9 mouse cellular contexts compared by ENCODE assay signal in genomic region chr9:53594764-53595163, GRCm38 (mm10). TPM values are rescaled to one million over a fixed set of nuclear protein-coding genes. Genes with fewer than 3 reads are reported as not detected.
DNase-seq lines count a peak whose midpoint lies in the region; ATAC-seq lines count a peak whose summit lies in the region.
"Had no signal": no experiment of that assay in that cellular context is flagged by ENCODE, and none has a peak within 500 bp of the region (broad histone marks: within the 10 kb centered on the region; RNA-seq: fewer than 3 reads in every experiment).

No protein-coding gene starts in this region.

- 0 out of 2 replicates have a peak, but pooled peaks cover 7% of the 10 kb centered on the region for H3K36me3 ChIP-seq in liver, embryonic 11.5 days (ENCODE audit: control insufficient read depth, insufficient read depth, low read length)

- no peak overlapping the region for H3K4me2 ChIP-seq in liver, embryonic 11.5 days
- H3K4me2 ChIP-seq: heart, embryonic 13.5 days had no signal

- no peak overlapping the region for H3K27ac ChIP-seq in liver, embryonic 11.5 days (ENCODE audit: low read depth, low read length)
- H3K27ac ChIP-seq: heart, embryonic 13.5 days had no signal

- 8% methylated on average over 3 of the region's 3 CpGs for WGBS in liver, embryonic 11.5 days

- DNase-seq in layer of hippocampus, adult 11-12 months (ENCODE audit: low spot score), result peak; percentile 62
- DNase-seq in layer of hippocampus, adult 9-10 months (ENCODE audit: low spot score), result no peak
- peak; percentile 80 for DNase-seq in R1 (ENCODE audit: low read depth, low spot score)
- peak; percentile 71 to 82 for DNase-seq in heart, postnatal 36 days
- DNase-seq in liver, embryonic 11.5 days (ENCODE audit: low spot score), result peak; percentile 50
- DNase-seq in retina, adult 2 months (ENCODE audit: low read depth, low spot score), result peak; percentile 20
- DNase-seq in thymus, postnatal 36 days, result peak; percentile 65 to 71

- H3K9ac ChIP-seq in liver, embryonic 11.5 days (ENCODE audit: low read depth, low read length), result no peak overlapping the region
- H3K9ac ChIP-seq: heart, embryonic 13.5 days had no signal

- intact Hi-C loops in heart, postnatal 36 days (cut with DNase I), result loop anchor here (2.0 kb wide), 1 partner anchor 72 kb away; no protein-coding TSS in a partner anchor

- H3K4me3 ChIP-seq in liver, embryonic 11.5 days (ENCODE audit: low read depth, low read length), result no peak overlapping the region
- H3K4me3 ChIP-seq: heart, embryonic 13.5 days had no signal

- peak; percentile 93 for ATAC-seq in common myeloid progenitor, adult 5-6 weeks (replicated peaks; ENCODE audit: low read depth, poor library complexity, severe bottlenecking)
- ATAC-seq in liver, embryonic 11.5 days (replicated peaks; ENCODE audit: low FRiP score), result peak; percentile 60; the same call in 1 of the 2 replicates

- H3K27me3 ChIP-seq in liver, embryonic 11.5 days (replicated peaks; ENCODE audit: control insufficient read depth, insufficient read depth, low read length), result no peaks in the 10 kb centered on the region
- H3K27me3 ChIP-seq: heart, embryonic 13.5 days had no signal

- H3K9me3 ChIP-seq in liver, embryonic 11.5 days (ENCODE audit: control insufficient read depth, low read length), result no peaks in the 10 kb centered on the region
- H3K9me3 ChIP-seq: heart, embryonic 13.5 days had no signal

- no peaks in the 10 kb centered on the region for H3K4me1 ChIP-seq in liver, embryonic 11.5 days (replicated peaks; ENCODE audit: control insufficient read depth, insufficient read depth, low read length)
- H3K4me1 ChIP-seq: heart, embryonic 13.5 days had no signal

RNA-seq across cellular contexts. Expression of gene Acat1, which starts 15.4 kb away (rescaled TPM):
- total RNA-seq in common myeloid progenitor, adult 5-6 weeks (2017), result 56.3 and 62.3 TPM in 2 replicates
- 100 to 1,000 TPM; 314 to 319 TPM for total RNA-seq in heart, postnatal 36 days (2021)
- 63.3 and 71.8 TPM in 2 replicates for polyA plus RNA-seq in liver, embryonic 11.5 days (2014; fragmentation: Nextera tagmentation; extraction: Ambion mirVana)

RNA-seq across cellular contexts. Expression of gene Npat, which starts 57.9 kb away (rescaled TPM):
- 32.5 and 34.6 TPM in 2 replicates for total RNA-seq in common myeloid progenitor, adult 5-6 weeks (2017)
- total RNA-seq in heart, postnatal 36 days (2021), result 1 to 10 TPM; 7.0 to 8.1 TPM
- polyA plus RNA-seq in liver, embryonic 11.5 days (2014; fragmentation: Nextera tagmentation; extraction: Ambion mirVana), result 19.9 and 20.7 TPM in 2 replicates

RNA-seq across cellular contexts. Expression of gene Atm, which starts 58.2 kb away (rescaled TPM):
- 61.0 and 65.6 TPM in 2 replicates for total RNA-seq in common myeloid progenitor, adult 5-6 weeks (2017)
- 10 to 100 TPM in 1 of 2 experiments, 1 to 10 TPM in 1; 8.7 to 10.4 TPM for total RNA-seq in heart, postnatal 36 days (2021)
- 11.6 and 11.7 TPM in 2 replicates for polyA plus RNA-seq in liver, embryonic 11.5 days (2014; fragmentation: Nextera tagmentation; extraction: Ambion mirVana)
